Mouse (Mus musculus): ENCODE measurements around the gene Clcn3. TPM values are rescaled to one million over a fixed set of nuclear protein-coding genes. Genes with fewer than 3 reads are reported as not detected.

Gene Clcn3
- polyA plus RNA-seq, 1 experiment from 2014 or later, result 70.6 TPM

DNA sequence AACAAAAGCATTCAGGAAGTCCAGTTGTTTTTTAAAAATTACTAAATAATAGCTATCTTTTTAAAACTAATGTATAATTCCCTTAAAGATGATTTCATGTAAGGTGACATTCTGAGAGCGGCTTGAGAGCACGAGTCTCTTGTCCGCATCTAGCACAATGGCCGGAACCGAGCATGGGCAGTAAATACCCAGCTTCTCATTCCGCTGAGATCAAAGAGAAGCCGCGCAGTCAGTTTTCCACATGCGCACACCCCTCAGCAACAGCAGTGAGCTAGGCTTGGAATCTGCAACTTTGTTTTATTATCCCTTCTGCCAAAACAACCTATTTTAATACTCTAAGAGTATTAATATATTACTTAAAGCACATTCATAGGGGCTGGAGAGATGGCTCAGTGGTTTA lies 6.3 kb downstream of the Clcn3 start:
- no peak overlapping the region for H3K4me2 ChIP-seq (ENCODE audit: low read length)

DNA sequence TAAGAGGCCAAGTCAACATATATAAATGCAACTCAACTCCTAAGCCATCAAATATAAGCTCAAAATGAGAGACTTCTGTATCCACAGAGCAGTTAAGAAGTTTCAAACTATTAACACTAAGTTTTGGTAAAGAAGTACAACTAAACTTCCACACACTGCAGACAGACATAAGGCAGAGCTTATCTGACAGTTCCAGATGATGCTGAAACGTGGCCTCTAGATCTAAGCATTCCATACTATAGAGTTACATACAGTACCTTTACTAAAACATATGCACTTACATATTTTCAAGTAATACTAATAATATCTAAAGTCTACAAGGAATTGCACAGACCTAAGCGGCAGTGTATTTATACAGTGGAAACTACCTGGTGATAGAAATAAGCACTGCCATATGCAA lies 8.3 kb downstream of the Clcn3 start:
- Histone ChIP-seq H3K27ac (ENCODE audit: low read length) (no peak overlapping the region), H3K4me2 (ENCODE audit: low read length) (no peak overlapping the region), H3K36me3 (ENCODE audit: control insufficient read depth, insufficient read depth) (no peaks in the 10 kb centered on the region), H3K4me1 (replicated peaks; ENCODE audit: control insufficient read depth, insufficient read depth, low read length) (0 out of 2 replicates have a peak, but pooled peaks cover 2% of the 10 kb centered on the region), H3K4me3 (replicated peaks; ENCODE audit: low read length) (no peak overlapping the region), H3K9me3 (ENCODE audit: control insufficient read depth, low read length) (no peaks in the 10 kb centered on the region), H3K27me3 (replicated peaks; ENCODE audit: control insufficient read depth, insufficient read depth, low read length) (no peaks in the 10 kb centered on the region), H3K9ac (replicated peaks; ENCODE audit: low read depth, low read length) (no peak overlapping the region)
- no peak for ATAC-seq
- WGBS, result 89% methylated on average over 2 of the region's 2 CpGs

More for the DNA sequence above, 6.3 kb downstream of the Clcn3 start:
- no peak for ATAC-seq
- Histone ChIP-seq H3K36me3 (ENCODE audit: control insufficient read depth, insufficient read depth) (no peaks in the 10 kb centered on the region), H3K9me3 (ENCODE audit: control insufficient read depth, low read length) (no peaks in the 10 kb centered on the region), H3K4me3 (replicated peaks; ENCODE audit: low read length) (no peak overlapping the region), H3K27ac (ENCODE audit: low read length) (no peak overlapping the region), H3K4me1 (replicated peaks; ENCODE audit: control insufficient read depth, insufficient read depth, low read length) (peaks cover 7% of the 10 kb centered on the region), H3K27me3 (replicated peaks; ENCODE audit: control insufficient read depth, insufficient read depth, low read length) (no peaks in the 10 kb centered on the region), H3K9ac (replicated peaks; ENCODE audit: low read depth, low read length) (no peak overlapping the region)
- WGBS, result 84% methylated on average over 9 of the region's 9 CpGs

DNA sequence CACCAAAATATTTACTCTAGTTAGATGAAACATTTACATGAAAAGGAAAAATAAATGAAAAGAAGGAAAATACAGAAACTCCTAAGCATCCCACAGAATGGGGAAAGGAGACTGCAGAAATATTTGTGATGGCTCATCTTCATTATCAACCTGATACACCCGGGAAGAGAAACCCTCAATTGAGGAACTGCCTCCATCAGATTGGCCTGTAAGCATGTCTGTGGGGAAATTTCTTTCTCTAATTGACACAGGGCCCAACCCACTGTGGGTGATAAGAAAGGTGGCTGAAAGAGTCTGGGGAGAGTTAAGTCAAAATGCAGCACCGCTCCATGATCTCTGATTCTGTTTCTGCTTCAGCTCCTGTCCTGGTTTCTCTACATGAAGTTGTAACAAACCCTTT lies 9.7 kb downstream of the Clcn3 start:
- ATAC-seq, result no peak
- 81% methylated on average over 2 of the region's 2 CpGs for WGBS
- no peaks in the 10 kb centered on the region for H3K9me3 ChIP-seq (ENCODE audit: control insufficient read depth, low read length)

DNA sequence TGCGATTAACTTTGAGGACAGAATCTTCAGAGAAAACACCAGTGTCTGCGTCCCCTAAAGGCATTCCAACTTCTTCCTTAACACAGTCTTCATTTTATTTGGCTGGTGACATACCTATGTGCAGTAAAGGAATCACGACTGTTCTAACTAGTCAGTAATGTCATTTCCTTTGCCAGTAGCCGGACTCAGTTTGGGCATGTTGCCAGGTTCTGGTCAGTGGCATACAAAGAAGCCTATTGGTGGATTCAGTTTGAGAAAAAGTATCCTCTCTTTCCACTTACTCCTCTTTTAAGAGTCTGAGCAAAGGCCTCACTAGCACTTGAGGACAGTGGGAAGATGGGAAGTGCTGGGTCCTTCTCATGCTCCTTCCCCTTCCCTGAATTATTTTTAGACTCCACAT lies 11.3 kb downstream of the Clcn3 start:
- no peak overlapping the region for H3K4me3 ChIP-seq (replicated peaks; ENCODE audit: low read length)
- no peak for ATAC-seq
- H3K9ac ChIP-seq (replicated peaks; ENCODE audit: low read depth, low read length), result no peak overlapping the region
- H3K27me3 ChIP-seq (replicated peaks; ENCODE audit: control insufficient read depth, insufficient read depth, low read length), result no peaks in the 10 kb centered on the region
- whole genome bisulfite sequencing, result 47% methylated on average over 4 of the region's 4 CpGs
- no peaks in the 10 kb centered on the region for H3K9me3 ChIP-seq (ENCODE audit: control insufficient read depth, low read length)
- no peaks in the 10 kb centered on the region for H3K36me3 ChIP-seq (ENCODE audit: control insufficient read depth, insufficient read depth)
- H3K4me1 ChIP-seq (replicated peaks; ENCODE audit: control insufficient read depth, insufficient read depth, low read length), result 0 out of 2 replicates have a peak, but pooled peaks cover 2% of the 10 kb centered on the region
- H3K4me2 ChIP-seq (ENCODE audit: low read length), result no peak overlapping the region
- no peak overlapping the region for H3K27ac ChIP-seq (ENCODE audit: low read length)

More for the DNA sequence above, 9.7 kb downstream of the Clcn3 start:
- H3K36me3 ChIP-seq (ENCODE audit: control insufficient read depth, insufficient read depth), result no peaks in the 10 kb centered on the region
- H3K9ac ChIP-seq (replicated peaks; ENCODE audit: low read depth, low read length), result no peak overlapping the region
- H3K4me2 ChIP-seq (ENCODE audit: low read length), result no peak overlapping the region
- 0 out of 2 replicates have a peak, but pooled peaks cover 2% of the 10 kb centered on the region for H3K4me1 ChIP-seq (replicated peaks; ENCODE audit: control insufficient read depth, insufficient read depth, low read length)
- H3K4me3 ChIP-seq (replicated peaks; ENCODE audit: low read length), result no peak overlapping the region
- no peak overlapping the region for H3K27ac ChIP-seq (ENCODE audit: low read length)
- H3K27me3 ChIP-seq (replicated peaks; ENCODE audit: control insufficient read depth, insufficient read depth, low read length), result no peaks in the 10 kb centered on the region

DNA sequence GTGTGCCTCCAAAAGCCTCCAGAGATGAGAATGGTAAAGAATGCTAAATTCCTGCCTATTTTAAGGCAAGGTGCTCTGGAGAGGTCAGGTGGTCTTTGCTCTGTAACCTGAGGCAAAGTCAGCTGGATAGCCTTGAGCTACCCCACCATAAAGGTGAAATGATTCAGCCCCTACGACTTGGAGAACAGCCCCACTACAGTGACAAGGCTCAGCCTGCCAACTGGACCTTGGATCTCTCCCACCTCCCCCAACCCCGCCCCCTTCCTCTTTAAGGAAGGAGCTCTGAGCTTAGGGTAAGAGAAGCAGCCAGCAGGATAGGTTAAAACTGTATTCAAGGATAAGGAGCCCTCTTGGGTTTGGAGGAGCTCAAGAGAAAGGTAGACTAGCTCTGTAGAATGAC lies 14.0 kb downstream of the Clcn3 start:
- Histone ChIP-seq H3K4me3 (replicated peaks; ENCODE audit: low read length) (no peak overlapping the region), H3K27me3 (replicated peaks; ENCODE audit: control insufficient read depth, insufficient read depth, low read length) (no peaks in the 10 kb centered on the region), H3K9me3 (ENCODE audit: control insufficient read depth, low read length) (no peaks in the 10 kb centered on the region), H3K4me2 (ENCODE audit: low read length) (no peak overlapping the region), H3K27ac (ENCODE audit: low read length) (no peak overlapping the region), H3K9ac (replicated peaks; ENCODE audit: low read depth, low read length) (no peak overlapping the region), H3K36me3 (ENCODE audit: control insufficient read depth, insufficient read depth) (no peaks in the 10 kb centered on the region), H3K4me1 (replicated peaks; ENCODE audit: control insufficient read depth, insufficient read depth, low read length) (0 out of 2 replicates have a peak, but pooled peaks cover 2% of the 10 kb centered on the region)
- 42% methylated on average over 2 of the region's 2 CpGs for WGBS
- no peak for ATAC-seq

DNA sequence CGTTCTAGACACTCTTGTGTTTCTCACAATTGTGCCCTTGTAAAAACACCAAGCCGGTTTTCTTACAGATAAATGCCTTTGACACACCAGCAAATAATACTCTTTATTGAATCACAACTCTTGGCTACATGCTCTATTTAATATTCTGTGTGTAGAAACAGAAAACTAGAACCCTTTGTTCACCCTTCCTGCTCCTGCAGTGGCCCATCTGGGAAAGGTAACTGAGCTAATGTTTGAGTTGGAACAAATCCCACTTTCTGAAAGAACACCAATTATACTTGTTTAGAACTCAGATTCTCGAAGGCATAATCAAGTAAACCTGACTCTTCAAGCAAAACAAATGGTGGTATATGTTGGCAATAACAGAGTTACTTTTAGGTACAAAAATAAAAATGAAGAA lies 17.4 kb downstream of the Clcn3 start:
- H3K4me2 ChIP-seq (ENCODE audit: low read length), result no peak overlapping the region
- 30% methylated on average over 3 of the region's 3 CpGs for WGBS
- H3K9me3 ChIP-seq (ENCODE audit: control insufficient read depth, low read length), result no peaks in the 10 kb centered on the region
- H3K27me3 ChIP-seq (replicated peaks; ENCODE audit: control insufficient read depth, insufficient read depth, low read length), result no peaks in the 10 kb centered on the region
- no peak for ATAC-seq
- H3K36me3 ChIP-seq (ENCODE audit: control insufficient read depth, insufficient read depth), result no peaks in the 10 kb centered on the region
- H3K4me3 ChIP-seq (replicated peaks; ENCODE audit: low read length), result no peak overlapping the region
- H3K9ac ChIP-seq (replicated peaks; ENCODE audit: low read depth, low read length), result no peak overlapping the region
- no peak overlapping the region for H3K27ac ChIP-seq (ENCODE audit: low read length)
- H3K4me1 ChIP-seq (replicated peaks; ENCODE audit: control insufficient read depth, insufficient read depth, low read length), result no peaks in the 10 kb centered on the region

DNA sequence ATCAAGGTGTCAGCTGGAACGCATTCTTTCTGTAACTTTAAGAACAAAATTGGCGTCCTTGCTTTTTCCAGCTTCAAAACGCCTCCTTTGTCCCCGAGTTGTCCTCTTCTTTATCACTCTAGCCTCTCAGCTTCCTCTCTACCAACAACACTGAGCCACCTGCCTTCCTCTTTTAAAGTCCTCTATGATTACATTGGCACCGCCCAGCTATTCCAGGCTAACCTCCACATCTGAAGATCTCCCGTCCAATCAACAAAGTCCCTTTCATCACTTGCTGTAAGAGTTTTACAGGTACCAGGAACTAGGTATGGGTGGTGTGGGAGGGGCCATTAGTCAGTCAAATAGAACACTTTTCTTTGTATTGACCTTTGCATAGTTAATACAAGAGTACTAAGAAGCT lies 17.8 kb downstream of the Clcn3 start:
- no peak for ATAC-seq
- Histone ChIP-seq H3K27me3 (replicated peaks; ENCODE audit: control insufficient read depth, insufficient read depth, low read length) (no peaks in the 10 kb centered on the region), H3K9ac (replicated peaks; ENCODE audit: low read depth, low read length) (no peak overlapping the region), H3K9me3 (ENCODE audit: control insufficient read depth, low read length) (no peaks in the 10 kb centered on the region), H3K27ac (ENCODE audit: low read length) (no peak overlapping the region), H3K4me2 (ENCODE audit: low read length) (no peak overlapping the region), H3K4me3 (replicated peaks; ENCODE audit: low read length) (no peak overlapping the region), H3K4me1 (replicated peaks; ENCODE audit: control insufficient read depth, insufficient read depth, low read length) (no peaks in the 10 kb centered on the region), H3K36me3 (ENCODE audit: control insufficient read depth, insufficient read depth) (no peaks in the 10 kb centered on the region)
- WGBS, result 61% methylated on average over 6 of the region's 6 CpGs

DNA sequence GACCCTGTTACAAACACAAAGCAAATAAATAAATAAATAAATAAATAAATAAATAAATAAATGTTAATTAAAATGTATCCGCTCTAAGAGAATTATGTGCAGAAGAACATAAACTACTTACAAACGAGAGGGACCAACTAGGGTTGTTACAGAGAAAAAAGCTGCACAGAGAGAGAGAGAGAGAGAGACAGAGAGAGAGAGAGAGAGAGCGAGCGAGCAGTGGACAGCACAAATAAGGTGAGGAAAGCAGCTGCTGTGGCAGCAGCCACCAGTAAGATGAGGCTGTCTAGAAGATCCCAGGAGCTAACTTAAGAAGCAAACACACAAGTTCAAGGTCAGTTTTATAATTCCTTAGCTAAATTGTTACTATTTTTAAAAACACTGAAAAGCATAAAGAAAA lies 18.6 kb downstream of the Clcn3 start:
- H3K4me1 ChIP-seq (replicated peaks; ENCODE audit: control insufficient read depth, insufficient read depth, low read length), result no peaks in the 10 kb centered on the region
- no peaks in the 10 kb centered on the region for H3K27me3 ChIP-seq (replicated peaks; ENCODE audit: control insufficient read depth, insufficient read depth, low read length)
- 80% methylated on average over 4 of the region's 4 CpGs for WGBS
- no peaks in the 10 kb centered on the region for H3K36me3 ChIP-seq (ENCODE audit: control insufficient read depth, insufficient read depth)
- no peak overlapping the region for H3K9ac ChIP-seq (replicated peaks; ENCODE audit: low read depth, low read length)
- H3K9me3 ChIP-seq (ENCODE audit: control insufficient read depth, low read length), result no peaks in the 10 kb centered on the region
- ATAC-seq, result no peak
- H3K27ac ChIP-seq (ENCODE audit: low read length), result no peak overlapping the region
- H3K4me2 ChIP-seq (ENCODE audit: low read length), result no peak overlapping the region
- no peak overlapping the region for H3K4me3 ChIP-seq (replicated peaks; ENCODE audit: low read length)

DNA sequence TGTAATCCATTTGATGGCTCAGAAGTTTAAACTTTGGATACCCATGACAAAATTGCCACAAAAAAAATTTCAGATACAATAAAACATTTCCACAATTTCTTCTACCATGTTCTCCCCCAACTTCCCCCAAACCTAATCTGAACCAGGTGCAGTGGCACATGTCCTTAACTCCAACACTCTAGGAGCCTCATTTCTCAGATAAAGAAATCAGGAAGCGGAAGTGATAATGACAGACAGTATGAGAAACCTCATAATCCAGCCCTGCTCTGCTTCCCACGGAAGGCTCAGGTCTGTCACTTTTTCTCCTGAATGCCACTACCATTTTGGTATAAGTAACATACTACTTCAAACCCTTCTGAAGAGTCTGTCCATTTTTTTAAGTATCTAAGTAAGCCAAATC lies 19.2 kb downstream of the Clcn3 start:
- Histone ChIP-seq H3K4me3 (replicated peaks; ENCODE audit: low read length) (no peak overlapping the region), H3K27me3 (replicated peaks; ENCODE audit: control insufficient read depth, insufficient read depth, low read length) (no peaks in the 10 kb centered on the region), H3K4me2 (ENCODE audit: low read length) (no peak overlapping the region), H3K9ac (replicated peaks; ENCODE audit: low read depth, low read length) (no peak overlapping the region), H3K36me3 (ENCODE audit: control insufficient read depth, insufficient read depth) (no peaks in the 10 kb centered on the region), H3K4me1 (replicated peaks; ENCODE audit: control insufficient read depth, insufficient read depth, low read length) (no peaks in the 10 kb centered on the region), H3K9me3 (ENCODE audit: control insufficient read depth, low read length) (no peaks in the 10 kb centered on the region), H3K27ac (ENCODE audit: low read length) (no peak overlapping the region)
- ATAC-seq, result no peak
- 45% methylated on average over 2 of the region's 2 CpGs for WGBS

DNA sequence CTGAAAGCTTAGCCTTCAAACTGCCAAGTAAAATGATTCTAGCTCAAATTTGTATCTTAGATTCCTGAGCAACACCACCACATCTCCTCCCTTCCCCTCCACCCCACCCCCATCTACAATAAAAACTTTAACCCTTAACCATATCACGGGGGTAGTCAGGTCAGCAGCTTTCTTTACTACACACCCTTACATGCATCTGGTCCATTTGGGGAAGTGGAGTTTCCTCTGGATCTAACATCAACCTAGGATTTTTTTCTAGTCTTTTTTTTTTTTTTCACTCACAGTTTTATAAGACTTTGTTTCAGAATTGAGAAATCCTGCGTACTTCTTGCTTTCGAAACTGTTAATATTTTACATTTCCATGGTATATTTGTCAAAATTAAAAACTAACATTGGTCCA lies 20.3 kb downstream of the Clcn3 start:
- H3K9me3 ChIP-seq (ENCODE audit: control insufficient read depth, low read length), result no peaks in the 10 kb centered on the region
- no peak overlapping the region for H3K27ac ChIP-seq (ENCODE audit: low read length)
- no peak overlapping the region for H3K9ac ChIP-seq (replicated peaks; ENCODE audit: low read depth, low read length)
- no peak overlapping the region for H3K4me3 ChIP-seq (replicated peaks; ENCODE audit: low read length)
- H3K4me2 ChIP-seq (ENCODE audit: low read length), result no peak overlapping the region
- no peak for ATAC-seq
- no peaks in the 10 kb centered on the region for H3K36me3 ChIP-seq (ENCODE audit: control insufficient read depth, insufficient read depth)
- no peaks in the 10 kb centered on the region for H3K27me3 ChIP-seq (replicated peaks; ENCODE audit: control insufficient read depth, insufficient read depth, low read length)
- WGBS, result 88% methylated on average over 3 of the region's 3 CpGs
- no peaks in the 10 kb centered on the region for H3K4me1 ChIP-seq (replicated peaks; ENCODE audit: control insufficient read depth, insufficient read depth, low read length)

Data from forebrain, embryonic 16.5 days (tissue).